Mouse (Mus musculus): ENCODE measurements around the gene Parp3. TPM values are rescaled to one million over a fixed set of nuclear protein-coding genes. Genes with fewer than 3 reads are reported as not detected.
A peak's percentile ranks its signal among the peaks of the same experiment; 100 is the strongest.

Parp3 gene
- polyA plus RNA-seq, 1 experiment: 25.8 TPM

- Histone ChIP-seq H3K27me3 (replicated peaks; ENCODE audit: control insufficient read depth, insufficient read depth, low read length) (no peaks in the 10 kb centered on the region), H3K27ac (ENCODE audit: insufficient read depth, low read depth, low read length) (no peak overlapping the region), H3K36me3 (ENCODE audit: control insufficient read depth, insufficient read depth, low read length) (no peaks in the 10 kb centered on the region), H3K4me3 (ENCODE audit: insufficient read depth, low read depth, low read length) (no peak overlapping the region), H3K4me1 (ENCODE audit: control insufficient read depth, insufficient read depth, low read length) (peaks cover 6% of the 10 kb centered on the region; the same call in 1 of the 2 replicates)
- no peak for TF ChIP-seq CTCF (conservative IDR thresholded peaks at IDR 0.05; ENCODE audit: insufficient read depth, insufficient read length, low read depth, low read length)
- 79% methylated on average over 5 of the region's 5 CpGs for WGBS
- DNase-seq: no peak
These were observed 18.8 kb downstream of the Parp3 start for GRCm38 (mm10) chr9:106457920-106458319.

GRCm38 (mm10) chr9:106457163-106457559 lies 19.6 kb downstream of the Parp3 start:
- H3K27ac ChIP-seq (ENCODE audit: insufficient read depth, low read depth, low read length): no peak overlapping the region
- 79% methylated on average over 9 of the region's 9 CpGs for WGBS
- H3K4me1 ChIP-seq (ENCODE audit: control insufficient read depth, insufficient read depth, low read length): peaks cover 10% of the 10 kb centered on the region

DNA sequence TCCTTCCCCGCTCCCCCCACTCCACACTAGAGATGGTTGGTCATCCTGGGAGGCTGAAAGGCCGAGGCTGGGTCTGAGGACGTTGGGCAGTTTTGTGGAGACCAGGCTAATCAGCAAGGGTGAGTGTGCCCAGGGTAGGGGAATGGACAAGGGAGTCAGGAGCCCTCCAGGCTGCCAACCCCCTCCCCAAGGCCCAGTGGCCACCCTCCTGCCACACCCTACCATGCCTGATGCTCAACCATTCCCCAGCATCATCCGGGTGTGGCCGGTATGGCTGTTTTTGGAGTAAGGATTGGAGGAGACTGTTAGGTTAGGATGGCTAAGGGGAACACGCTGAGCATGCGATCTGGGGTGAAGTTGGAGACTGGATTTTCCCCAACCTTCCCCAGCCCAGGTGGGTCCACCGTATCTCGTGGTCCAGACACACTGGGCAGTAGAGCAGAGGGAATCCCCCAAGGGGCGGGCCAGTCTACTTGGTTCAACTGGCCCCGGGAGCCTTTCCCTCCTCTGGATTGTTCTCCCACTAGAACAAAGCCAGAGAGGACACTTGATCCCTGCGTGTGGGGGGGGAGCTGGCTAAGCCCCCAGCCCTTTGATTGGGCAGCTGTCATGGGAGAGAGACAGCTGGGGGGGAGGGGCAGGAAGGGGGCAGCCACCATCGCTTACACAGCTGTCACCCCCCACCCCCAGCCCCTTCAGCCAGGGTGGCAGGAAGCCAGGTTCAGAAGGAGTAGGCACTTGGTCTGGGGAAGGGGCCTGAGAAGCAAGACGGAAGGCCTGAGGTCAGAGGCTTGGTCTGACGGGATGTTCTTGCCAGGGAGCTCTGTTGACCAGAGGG lies 20.2 kb downstream of the Parp3 start:
- Histone ChIP-seq H3K27me3 (replicated peaks; ENCODE audit: control insufficient read depth, insufficient read depth, low read length) (no peaks in the 10 kb centered on the region), H3K4me1 (ENCODE audit: control insufficient read depth, insufficient read depth, low read length) (peaks cover 10% of the 10 kb centered on the region), H3K4me3 (ENCODE audit: insufficient read depth, low read depth, low read length) (no peak overlapping the region), H3K27ac (ENCODE audit: insufficient read depth, low read depth, low read length) (no peak overlapping the region), H3K36me3 (ENCODE audit: control insufficient read depth, insufficient read depth, low read length) (no peaks in the 10 kb centered on the region)
- no peak for TF ChIP-seq CTCF (conservative IDR thresholded peaks at IDR 0.05; ENCODE audit: insufficient read depth, insufficient read length, low read depth, low read length)
- TF ChIP-seq POLR2A (IDR thresholded peaks at IDR 0.05; ENCODE audit: low read depth, low read length): no peak
- no peak for DNase-seq
- WGBS: 66% methylated on average over 15 of the region's 15 CpGs

More at GRCm38 (mm10) chr9:106457163-106457559, 19.6 kb downstream of the Parp3 start:
- no peaks in the 10 kb centered on the region for H3K36me3 ChIP-seq (ENCODE audit: control insufficient read depth, insufficient read depth, low read length)
- DNase-seq: no peak
- no peak for TF ChIP-seq CTCF (conservative IDR thresholded peaks at IDR 0.05; ENCODE audit: insufficient read depth, insufficient read length, low read depth, low read length)
- no peak for TF ChIP-seq POLR2A (IDR thresholded peaks at IDR 0.05; ENCODE audit: low read depth, low read length)
- no peak overlapping the region for H3K4me3 ChIP-seq (ENCODE audit: insufficient read depth, low read depth, low read length)
- no peaks in the 10 kb centered on the region for H3K27me3 ChIP-seq (replicated peaks; ENCODE audit: control insufficient read depth, insufficient read depth, low read length)

- peaks cover 15% of the 10 kb centered on the region for H3K4me1 ChIP-seq (ENCODE audit: control insufficient read depth, insufficient read depth, low read length)
- WGBS: 61% methylated on average over 17 of the region's 17 CpGs
- no peak for DNase-seq
- H3K4me3 ChIP-seq (ENCODE audit: insufficient read depth, low read depth, low read length): no peak overlapping the region
- TF ChIP-seq CTCF (conservative IDR thresholded peaks at IDR 0.05; ENCODE audit: insufficient read depth, insufficient read length, low read depth, low read length): no peak
- TF ChIP-seq POLR2A (IDR thresholded peaks at IDR 0.05; ENCODE audit: low read depth, low read length): no peak
- no peak overlapping the region for H3K27ac ChIP-seq (ENCODE audit: insufficient read depth, low read depth, low read length)
- no peaks in the 10 kb centered on the region for H3K27me3 ChIP-seq (replicated peaks; ENCODE audit: control insufficient read depth, insufficient read depth, low read length)
- no peaks in the 10 kb centered on the region for H3K36me3 ChIP-seq (ENCODE audit: control insufficient read depth, insufficient read depth, low read length)
These were observed 21.7 kb downstream of the Parp3 start for GRCm38 (mm10) chr9:106454888-106455681.

- Histone ChIP-seq H3K36me3 (ENCODE audit: control insufficient read depth, insufficient read depth, low read length) (no peaks in the 10 kb centered on the region), H3K27ac (ENCODE audit: insufficient read depth, low read depth, low read length) (no peak overlapping the region), H3K4me3 (ENCODE audit: insufficient read depth, low read depth, low read length) (peak overlapping the region; percentile 66), H3K4me1 (ENCODE audit: control insufficient read depth, insufficient read depth, low read length) (peaks cover 19% of the 10 kb centered on the region), H3K27me3 (replicated peaks; ENCODE audit: control insufficient read depth, insufficient read depth, low read length) (no peaks in the 10 kb centered on the region)
- DNase-seq: no peak
- WGBS: 18% methylated on average over 18 of the region's 20 CpGs
- TF ChIP-seq CTCF (conservative IDR thresholded peaks at IDR 0.05; ENCODE audit: insufficient read depth, insufficient read length, low read depth, low read length): no peak
- TF ChIP-seq POLR2A (IDR thresholded peaks at IDR 0.05; ENCODE audit: low read depth, low read length): no peak
These were observed 22.5 kb downstream of the Parp3 start for GRCm38 (mm10) chr9:106454071-106454761.

- peaks cover 19% of the 10 kb centered on the region for H3K4me1 ChIP-seq (ENCODE audit: control insufficient read depth, insufficient read depth, low read length)
- peak within 1 kb of the TSS; percentile 76 for H3K4me3 ChIP-seq (ENCODE audit: insufficient read depth, low read depth, low read length)
- no peaks in the 10 kb centered on the region for H3K36me3 ChIP-seq (ENCODE audit: control insufficient read depth, insufficient read depth, low read length)
- no peaks in the 10 kb centered on the region for H3K27me3 ChIP-seq (replicated peaks; ENCODE audit: control insufficient read depth, insufficient read depth, low read length)
- H3K27ac ChIP-seq (ENCODE audit: insufficient read depth, low read depth, low read length): peak within 1 kb of the TSS; percentile 98
- WGBS: 2% methylated on average over 52 of the region's 74 CpGs
- no peak for TF ChIP-seq POLR2A (IDR thresholded peaks at IDR 0.05; ENCODE audit: low read depth, low read length)
- no peak for TF ChIP-seq CTCF (conservative IDR thresholded peaks at IDR 0.05; ENCODE audit: insufficient read depth, insufficient read length, low read depth, low read length)
- peak; percentile 93 for DNase-seq
These were observed 23.3 kb downstream of the Parp3 start, which contains the start of gene Pcbp4 for GRCm38 (mm10) chr9:106453271-106454070. Gene Pcbp4 (plus strand): TSS chr9:106453291.

All from kidney, adult 2 months (tissue).